Mouse (Mus musculus): Measurements from ENCODE around the gene Gm47955. TPM values are rescaled to one million over a fixed set of nuclear protein-coding genes. Genes with fewer than 3 reads are reported as not detected.
"Not testable (repeated sequence)": the region's sequence is repeated elsewhere in the genome, so short reads cannot be mapped to it uniquely, and the experiment has no call there.

The Gm47955 gene
- polyA plus RNA-seq, 1 experiment from 2014 or later: not detected

GRCm38 (mm10) chr1:82986738-82987137, 26.7 kb downstream of the Gm47955 start:
- no peaks in the 10 kb centered on the region for H3K27me3 ChIP-seq (ENCODE audit: control insufficient read depth, insufficient read depth, low read depth, low read length)
- no peak for ATAC-seq (ENCODE audit: low read depth)

DNA sequence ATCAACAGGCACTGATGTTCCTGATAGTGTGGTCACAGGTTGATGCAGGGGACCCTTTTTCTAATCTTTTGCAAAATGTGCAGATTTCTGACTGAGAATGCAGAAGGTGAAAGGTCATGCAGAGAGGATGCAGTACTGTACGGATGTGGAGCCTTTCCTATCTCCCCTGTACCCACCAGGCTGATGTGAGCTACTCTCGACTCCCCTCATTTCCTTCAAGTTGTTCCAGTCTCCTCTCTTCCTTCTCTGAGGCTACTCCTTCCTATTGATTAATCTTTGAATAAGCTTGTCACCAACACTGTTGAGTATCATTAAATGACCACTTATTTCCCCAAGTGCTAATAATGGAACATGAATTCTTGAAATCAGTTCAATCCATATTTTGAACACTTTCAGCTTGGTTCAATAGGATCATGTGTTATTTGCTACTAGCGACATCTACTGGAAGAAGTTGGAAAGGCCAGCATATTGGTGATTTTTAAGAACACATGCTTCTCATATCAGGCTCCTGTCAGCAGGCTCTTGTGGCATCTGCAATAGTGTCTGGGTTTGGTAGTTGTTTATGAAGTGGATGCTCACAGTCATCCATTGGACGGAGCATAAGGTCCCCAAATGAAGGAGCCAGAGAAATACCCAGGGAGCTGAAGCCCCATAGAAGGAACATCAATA, 27.6 kb downstream of the Gm47955 start:
- no peak for ATAC-seq (ENCODE audit: low read depth)
- Histone ChIP-seq H3K36me3 (ENCODE audit: control insufficient read depth, insufficient read depth) (no peaks in the 10 kb centered on the region), H3K9ac (ENCODE audit: low read depth, low read length) (no peak overlapping the region), H3K9me3 (replicated peaks; ENCODE audit: control insufficient read depth, low read length) (peaks cover 4% of the 10 kb centered on the region; the same call in 1 of the 2 replicates), H3K4me1 (ENCODE audit: control insufficient read depth, low read depth, low read length) (no peaks in the 10 kb centered on the region), H3K4me2 (ENCODE audit: low read depth, low read length) (no peak overlapping the region), H3K4me3 (ENCODE audit: low read depth, low read length) (no peak overlapping the region), H3K27me3 (ENCODE audit: control insufficient read depth, insufficient read depth, low read depth, low read length) (no peaks in the 10 kb centered on the region), H3K27ac (ENCODE audit: low read length) (no peak overlapping the region)
- WGBS (ENCODE audit: insufficient replicate concordance): 20% methylated on average over 4 of the region's 4 CpGs

More at GRCm38 (mm10) chr1:82986738-82987137, 26.7 kb downstream of the Gm47955 start:
- Histone ChIP-seq H3K27ac (ENCODE audit: low read length) (no peak overlapping the region), H3K4me3 (ENCODE audit: low read depth, low read length) (no peak overlapping the region), H3K9ac (ENCODE audit: low read depth, low read length) (no peak overlapping the region), H3K4me1 (ENCODE audit: control insufficient read depth, low read depth, low read length) (no peaks in the 10 kb centered on the region), H3K36me3 (ENCODE audit: control insufficient read depth, insufficient read depth) (no peaks in the 10 kb centered on the region), H3K4me2 (ENCODE audit: low read depth, low read length) (no peak overlapping the region), H3K9me3 (replicated peaks; ENCODE audit: control insufficient read depth, low read length) (peaks cover 4% of the 10 kb centered on the region; the same call in 1 of the 2 replicates)
- 71% methylated on average over 6 of the region's 6 CpGs for WGBS (ENCODE audit: insufficient replicate concordance)

GRCm38 (mm10) chr1:82991062-82991461, 31.0 kb downstream of the Gm47955 start:
- H3K4me3 ChIP-seq (ENCODE audit: low read depth, low read length): no peak overlapping the region
- H3K4me1 ChIP-seq (ENCODE audit: control insufficient read depth, low read depth, low read length): no peaks in the 10 kb centered on the region
- WGBS (ENCODE audit: insufficient replicate concordance): 47% methylated on average over 4 of the region's 4 CpGs
- ATAC-seq (ENCODE audit: low read depth): no peak
- H3K36me3 ChIP-seq (ENCODE audit: control insufficient read depth, insufficient read depth): no peaks in the 10 kb centered on the region
- H3K27ac ChIP-seq (ENCODE audit: low read length): no peak overlapping the region
- no peaks in the 10 kb centered on the region for H3K9me3 ChIP-seq (replicated peaks; ENCODE audit: control insufficient read depth, low read length)
- H3K4me2 ChIP-seq (ENCODE audit: low read depth, low read length): no peak overlapping the region
- no peaks in the 10 kb centered on the region for H3K27me3 ChIP-seq (ENCODE audit: control insufficient read depth, insufficient read depth, low read depth, low read length)
- H3K9ac ChIP-seq (ENCODE audit: low read depth, low read length): no peak overlapping the region

DNA sequence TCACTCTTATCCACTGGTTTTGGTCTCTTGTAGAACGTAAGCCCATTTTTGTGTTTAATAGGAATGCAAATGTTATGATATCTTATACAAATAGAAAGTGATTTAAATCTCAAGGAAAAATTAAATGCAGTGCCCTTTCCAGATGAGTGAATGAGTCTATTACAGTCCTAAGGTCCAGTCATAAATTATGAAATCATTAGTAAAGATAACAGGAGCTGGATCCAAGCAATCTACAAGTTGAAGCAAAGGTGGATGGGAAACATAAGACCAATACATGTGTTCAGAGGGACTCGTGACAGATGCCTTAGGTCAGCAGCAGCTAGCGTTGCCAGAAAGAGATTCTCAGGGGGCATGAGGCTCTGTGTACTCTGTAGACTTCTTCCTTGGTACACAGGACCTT, 31.5 kb downstream of the Gm47955 start:
- H3K9me3 ChIP-seq (replicated peaks; ENCODE audit: control insufficient read depth, low read length): no peaks in the 10 kb centered on the region
- no peaks in the 10 kb centered on the region for H3K36me3 ChIP-seq (ENCODE audit: control insufficient read depth, insufficient read depth)
- H3K4me3 ChIP-seq (ENCODE audit: low read depth, low read length): no peak overlapping the region
- H3K27me3 ChIP-seq (ENCODE audit: control insufficient read depth, insufficient read depth, low read depth, low read length): no peaks in the 10 kb centered on the region
- H3K4me1 ChIP-seq (ENCODE audit: control insufficient read depth, low read depth, low read length): no peaks in the 10 kb centered on the region
- no peak for ATAC-seq (ENCODE audit: low read depth)
- H3K4me2 ChIP-seq (ENCODE audit: low read depth, low read length): no peak overlapping the region
- H3K9ac ChIP-seq (ENCODE audit: low read depth, low read length): no peak overlapping the region
- 60% methylated on average over 3 of the region's 3 CpGs for WGBS (ENCODE audit: insufficient replicate concordance)
- H3K27ac ChIP-seq (ENCODE audit: low read length): no peak overlapping the region

DNA sequence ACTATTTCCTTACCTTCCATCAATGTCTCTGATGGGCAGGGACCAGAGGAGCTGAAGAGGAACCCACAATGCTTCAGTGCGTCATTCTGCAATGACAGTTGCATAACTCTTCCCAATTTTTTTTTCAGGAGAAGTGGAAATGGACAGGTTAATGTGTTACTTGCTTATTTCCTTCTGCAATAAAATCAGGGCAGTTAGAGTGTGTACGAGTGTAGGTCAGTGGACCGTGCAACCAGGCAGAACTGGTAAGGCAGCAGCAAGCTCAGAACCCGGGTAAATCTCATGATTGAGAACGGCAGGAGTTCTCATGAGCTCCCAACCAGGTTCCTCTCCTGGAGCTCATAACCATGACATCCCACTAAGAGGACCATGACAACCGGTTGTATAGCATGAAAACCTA, 32.0 kb downstream of the Gm47955 start:
- H3K27ac ChIP-seq (ENCODE audit: low read length): no peak overlapping the region
- no peak for ATAC-seq (ENCODE audit: low read depth)
- 58% methylated on average over 6 of the region's 6 CpGs for WGBS (ENCODE audit: insufficient replicate concordance)

DNA sequence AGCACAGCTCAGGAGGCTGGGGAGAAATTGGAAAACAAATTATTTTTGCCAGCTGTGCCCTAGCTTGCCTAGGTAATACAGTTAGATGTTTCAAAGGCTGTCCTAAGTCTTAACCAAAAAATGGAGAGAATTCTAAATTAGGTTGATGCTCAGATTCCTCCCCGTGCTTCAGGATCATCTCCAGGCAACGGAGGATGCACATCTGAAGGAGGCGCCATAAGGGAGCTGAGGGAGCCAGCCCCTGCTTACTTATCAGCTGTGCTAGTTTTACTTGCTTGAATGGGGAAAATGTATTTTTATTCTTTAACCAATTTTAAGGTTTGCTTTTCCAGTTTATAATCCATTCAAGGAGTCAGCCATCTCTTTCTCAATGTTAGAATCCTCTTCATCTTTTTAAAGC, 33.9 kb downstream of the Gm47955 start:
- Histone ChIP-seq H3K9ac (ENCODE audit: low read depth, low read length) (no peak overlapping the region), H3K4me3 (ENCODE audit: low read depth, low read length) (no peak overlapping the region), H3K4me1 (ENCODE audit: control insufficient read depth, low read depth, low read length) (no peaks in the 10 kb centered on the region), H3K4me2 (ENCODE audit: low read depth, low read length) (no peak overlapping the region), H3K9me3 (replicated peaks; ENCODE audit: control insufficient read depth, low read length) (no peaks in the 10 kb centered on the region), H3K27ac (ENCODE audit: low read length) (no peak overlapping the region), H3K36me3 (ENCODE audit: control insufficient read depth, insufficient read depth) (no peaks in the 10 kb centered on the region), H3K27me3 (ENCODE audit: control insufficient read depth, insufficient read depth, low read depth, low read length) (no peaks in the 10 kb centered on the region)
- 65% methylated on average over 3 of the region's 3 CpGs for WGBS (ENCODE audit: insufficient replicate concordance)
- ATAC-seq (ENCODE audit: low read depth): no peak

More for the DNA sequence above, 32.0 kb downstream of the Gm47955 start:
- H3K4me2 ChIP-seq (ENCODE audit: low read depth, low read length): no peak overlapping the region
- no peaks in the 10 kb centered on the region for H3K9me3 ChIP-seq (replicated peaks; ENCODE audit: control insufficient read depth, low read length)
- H3K36me3 ChIP-seq (ENCODE audit: control insufficient read depth, insufficient read depth): no peaks in the 10 kb centered on the region
- no peaks in the 10 kb centered on the region for H3K27me3 ChIP-seq (ENCODE audit: control insufficient read depth, insufficient read depth, low read depth, low read length)
- no peak overlapping the region for H3K4me3 ChIP-seq (ENCODE audit: low read depth, low read length)
- no peak overlapping the region for H3K9ac ChIP-seq (ENCODE audit: low read depth, low read length)
- H3K4me1 ChIP-seq (ENCODE audit: control insufficient read depth, low read depth, low read length): no peaks in the 10 kb centered on the region

GRCm38 (mm10) chr1:83000306-83000705, 40.2 kb downstream of the Gm47955 start, which contains the start of gene Gm47959:
Gene Gm47959 (plus strand): TSS chr1:83000548.
- not testable (repeated sequence) for H3K27me3 ChIP-seq (ENCODE audit: control insufficient read depth, insufficient read depth, low read depth, low read length); ATAC-seq (ENCODE audit: low read depth); H3K4me3 ChIP-seq (ENCODE audit: low read depth, low read length); H3K4me2 ChIP-seq (ENCODE audit: low read depth, low read length); H3K27ac ChIP-seq (ENCODE audit: low read length); H3K9me3 ChIP-seq (replicated peaks; ENCODE audit: control insufficient read depth, low read length); H3K4me1 ChIP-seq (ENCODE audit: control insufficient read depth, low read depth, low read length); H3K9ac ChIP-seq (ENCODE audit: low read depth, low read length); H3K36me3 ChIP-seq (ENCODE audit: control insufficient read depth, insufficient read depth)
- WGBS (ENCODE audit: insufficient replicate concordance): 87% methylated on average over 9 of the region's 9 CpGs

DNA sequence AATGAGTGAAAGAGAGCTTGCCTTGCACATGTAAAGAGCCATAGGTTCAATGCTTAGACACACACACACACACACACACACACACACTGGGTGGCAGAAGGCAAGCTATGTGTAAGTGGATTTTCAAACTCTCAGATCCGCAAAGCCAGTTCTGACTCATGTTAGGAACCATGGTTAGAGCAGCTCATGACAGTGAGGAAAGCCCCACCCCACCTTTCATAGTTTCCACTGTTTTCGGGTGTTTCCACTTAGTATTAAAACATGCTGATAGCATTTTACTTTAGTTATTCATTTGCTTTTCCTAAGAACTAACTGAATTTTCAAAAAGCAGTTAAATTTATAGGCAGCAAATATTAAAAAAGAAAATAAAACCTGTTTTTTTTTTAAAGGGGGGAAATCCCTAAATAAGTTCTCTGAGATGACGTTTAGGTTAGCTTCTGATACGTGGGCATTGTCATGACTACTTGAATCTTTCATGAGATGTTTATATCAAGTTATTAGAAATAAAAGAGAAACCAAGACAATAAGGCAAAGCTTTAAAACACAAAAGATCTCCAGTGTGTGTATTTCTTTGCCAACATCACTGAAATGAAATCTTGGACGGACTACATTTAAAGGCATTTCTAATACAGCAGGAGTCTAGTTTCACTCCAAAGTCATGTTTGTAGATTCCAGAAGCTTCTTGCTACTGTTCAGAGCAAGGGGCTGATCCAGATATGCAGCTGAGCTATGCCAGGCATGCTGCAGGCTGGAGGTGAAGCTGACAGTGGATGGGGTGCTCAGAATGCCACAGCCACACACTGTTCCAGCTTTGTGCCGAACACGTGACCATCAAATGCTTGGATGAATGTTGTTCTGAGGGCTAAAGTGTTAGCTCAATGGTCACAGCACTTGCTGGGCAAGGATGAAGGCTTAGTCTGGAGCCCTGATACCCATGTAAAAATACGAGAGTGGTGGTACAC, 46.4 kb downstream of the Gm47955 start:
- Histone ChIP-seq H3K4me3 (ENCODE audit: low read depth, low read length) (no peak overlapping the region), H3K36me3 (ENCODE audit: control insufficient read depth, insufficient read depth) (no peaks in the 10 kb centered on the region), H3K27me3 (ENCODE audit: control insufficient read depth, insufficient read depth, low read depth, low read length) (no peaks in the 10 kb centered on the region), H3K27ac (ENCODE audit: low read length) (no peak overlapping the region), H3K4me2 (ENCODE audit: low read depth, low read length) (no peak overlapping the region), H3K4me1 (ENCODE audit: control insufficient read depth, low read depth, low read length) (no peaks in the 10 kb centered on the region), H3K9ac (ENCODE audit: low read depth, low read length) (no peak overlapping the region), H3K9me3 (replicated peaks; ENCODE audit: control insufficient read depth, low read length) (no peaks in the 10 kb centered on the region)
- WGBS (ENCODE audit: insufficient replicate concordance): 54% methylated on average over 8 of the region's 8 CpGs
- no peak for ATAC-seq (ENCODE audit: low read depth)

- 53% methylated on average over 6 of the region's 6 CpGs for WGBS (ENCODE audit: insufficient replicate concordance)
- Histone ChIP-seq H3K4me3 (ENCODE audit: low read depth, low read length) (no peak overlapping the region), H3K9me3 (replicated peaks; ENCODE audit: control insufficient read depth, low read length) (no peaks in the 10 kb centered on the region), H3K36me3 (ENCODE audit: control insufficient read depth, insufficient read depth) (no peaks in the 10 kb centered on the region), H3K4me1 (ENCODE audit: control insufficient read depth, low read depth, low read length) (no peaks in the 10 kb centered on the region), H3K27ac (ENCODE audit: low read length) (no peak overlapping the region), H3K27me3 (ENCODE audit: control insufficient read depth, insufficient read depth, low read depth, low read length) (no peaks in the 10 kb centered on the region), H3K9ac (ENCODE audit: low read depth, low read length) (no peak overlapping the region), H3K4me2 (ENCODE audit: low read depth, low read length) (no peak overlapping the region)
- no peak for ATAC-seq (ENCODE audit: low read depth)
These were observed 47.4 kb downstream of the Gm47955 start for GRCm38 (mm10) chr1:83007471-83007870.

Data from liver, embryonic 16.5 days (tissue).